Mouse (Mus musculus): ENCODE data around the gene Vmn1r185. TPM values are rescaled to one million over a fixed set of nuclear protein-coding genes. Genes with fewer than 3 reads are reported as not detected.

The Vmn1r185 gene
- 0.07 TPM for polyA plus RNA-seq (2017; shearing (Covaris generic))

DNA sequence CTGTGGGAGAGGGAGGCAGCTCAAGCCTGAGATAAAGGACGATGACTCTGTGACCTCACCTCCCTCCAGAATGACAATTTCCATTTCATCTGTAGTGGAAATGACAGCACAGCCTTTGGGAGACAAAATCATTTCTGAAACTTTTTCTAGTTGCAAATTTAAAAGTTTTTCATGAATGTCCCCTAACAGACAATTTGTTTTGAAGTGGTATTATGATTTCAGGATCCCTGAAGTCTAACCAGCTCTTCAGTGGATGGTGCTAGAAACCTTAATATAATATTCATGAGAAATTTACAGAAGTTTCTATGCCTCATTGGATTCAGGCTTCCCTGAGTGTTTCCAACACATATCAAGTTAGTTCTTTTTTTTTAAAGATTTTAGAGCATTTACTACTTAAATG, at the start of gene Vmn1r185:
Gene Vmn1r185, minus strand, starts transcription at position 101 of the 400 bp plus-strand sequence.

Other genes starting within 250 kb of the Vmn1r185 start
- 0.06 TPM for gene Nlrp9c, start 214.8 kb downstream of the Vmn1r185 start, polyA plus RNA-seq (2017; shearing (Covaris generic))
- gene Nlrp4a, start 183.4 kb downstream of the Vmn1r185 start, polyA plus RNA-seq (2017; shearing (Covaris generic)), result 0.08 TPM
- gene Nlrp9a, start 83.4 kb downstream of the Vmn1r185 start, polyA plus RNA-seq (2017; shearing (Covaris generic)), result not detected
- not detected for gene Cyp2b23, start 68.0 kb upstream of the Vmn1r185 start, polyA plus RNA-seq (2017; shearing (Covaris generic))
- not detected for gene Cyp2b19, start 138.7 kb upstream of the Vmn1r185 start, polyA plus RNA-seq (2017; shearing (Covaris generic))
- not detected for gene Cyp2g1, start 190.4 kb upstream of the Vmn1r185 start, polyA plus RNA-seq (2017; shearing (Covaris generic))
- gene Cyp2a5, start 216.8 kb upstream of the Vmn1r185 start, polyA plus RNA-seq (2017; shearing (Covaris generic)), result not detected